Mouse (Mus musculus) brain, embryonic 14.5 days (tissue): ENCODE measurements at regions not wholly inside any gene's neighbourhood (a gene's known extent, or its start where the extent isn't known, plus 50 kb on each side); places are given as distances from the start of the nearest gene placed in this dataset.

Experiments
- CTCF ChIP-seq: fragments of 200-500 bp; IDR thresholded peaks from 2 replicates; pipeline ENCODE4 v1.5.1; 2012; ENCODE audit warnings: inconsistent platforms, mild to moderate bottlenecking, moderate library complexity, borderline replicate concordance; ENCODE audit not compliant: insufficient read depth, insufficient read length; ENCODE audit errors: extremely low read depth
- POLR2A ChIP-seq: fragments of 200-500 bp; IDR thresholded peaks from 2 replicates; pipeline ENCODE4 v1.6.1; 2012; ENCODE audit warnings: mild to moderate bottlenecking, inconsistent platforms, borderline replicate concordance; ENCODE audit not compliant: poor library complexity, insufficient read depth, insufficient read length, severe bottlenecking; ENCODE audit errors: extremely low read depth

- TF ChIP-seq POLR2A (no peak), CTCF (no peak)
Observed at GRCm38 (mm10) chr15:57052287-57052686, 425.1 kb downstream of the Slc22a22 start.
